Mouse (Mus musculus) G1E (cell line): ENCODE data around the gene Rhoc.

Source experiments
- CTCF ChIP-seq: IDR thresholded peaks from 2 replicates; pipeline ENCODE4 v1.5.1; 2012; ENCODE audit warnings: low read depth, low read length, inconsistent platforms, mixed read lengths
- TAL1 ChIP-seq: conservative IDR thresholded peaks from 2 replicates; pipeline ENCODE4 v1.6.1; 2012; ENCODE audit warnings: low read depth, low read length, inconsistent platforms, mixed read lengths

DNA sequence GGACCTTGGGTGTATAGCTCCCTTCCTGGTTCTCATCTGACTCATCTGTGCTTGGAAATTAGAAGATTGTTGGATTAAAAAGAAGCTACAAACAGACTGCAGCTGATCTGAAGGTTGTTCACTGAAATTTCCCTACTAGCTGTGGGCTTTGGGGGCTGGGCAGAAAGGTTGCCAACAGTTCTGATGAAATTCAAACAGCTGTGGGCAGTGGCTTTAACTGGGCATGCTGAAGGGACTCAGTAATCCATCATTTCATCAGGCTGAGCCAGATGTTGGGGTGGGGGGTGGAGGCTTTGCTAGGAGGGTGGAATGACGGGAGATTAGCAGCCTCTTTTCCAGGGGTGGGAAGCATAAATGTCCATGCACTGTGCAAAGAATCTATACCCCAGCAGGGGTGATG lies 45.0 kb upstream of the Rhoc start:
- TF ChIP-seq CTCF (no peak), TAL1 (no peak)
